27 mouse cellular contexts compared by ENCODE assay signal in the genomic region with DNA sequence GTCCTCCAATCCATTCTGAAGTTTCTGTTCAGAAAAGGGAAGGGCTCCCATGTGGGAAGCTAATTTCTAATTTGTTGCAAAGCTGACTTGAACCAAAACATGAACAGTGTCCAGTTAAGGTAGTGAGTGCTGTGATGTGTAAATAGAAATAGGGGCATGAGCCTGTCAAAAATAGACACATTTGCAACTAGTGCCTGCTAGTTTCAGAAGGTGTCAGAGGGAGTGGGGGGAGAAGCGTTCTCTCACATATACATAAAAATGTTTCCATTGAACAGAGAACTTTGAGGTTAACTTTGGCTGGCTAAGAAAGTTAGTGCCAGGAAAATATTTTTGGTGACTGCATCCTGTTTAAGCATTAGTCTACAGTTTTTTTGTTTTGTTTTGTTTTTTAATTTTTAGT.
"Had no signal": no experiment of that assay in that cellular context is flagged by ENCODE, and none has a peak within 500 bp of the region (broad histone marks: within the 10 kb centered on the region; RNA-seq: fewer than 3 reads in every experiment).

No protein-coding gene starts in this region.

- H3K9ac ChIP-seq: embryonic facial prominence, embryonic 12.5 days; embryonic facial prominence, embryonic 13.5 days; embryonic facial prominence, embryonic 15.5 days; forebrain, embryonic 12.5 days; forebrain, embryonic 13.5 days; forebrain, embryonic 15.5 days; forebrain, postnatal 0 days had no signal

- DNase-seq: cerebellum, adult 8-10 months; cerebellum, adult 9-10 months; cerebellum, adult 9-11 months; cerebellum, postnatal 10 days; cerebellum, postnatal 14 days; cerebellum, postnatal 25 days; cerebellum, postnatal 36 days; embryo, embryonic 11 days; forebrain, postnatal 0 days; gastrocnemius, adult 2 months; gastrocnemius, postnatal 10 days; gastrocnemius, postnatal 14 days; gastrocnemius, postnatal 25 days; gastrocnemius, postnatal 36 days; heart, adult 18-20 months; heart, adult 2 months had no signal

- H3K9me3 ChIP-seq: embryonic facial prominence, embryonic 10.5 days; embryonic facial prominence, embryonic 12.5 days; embryonic facial prominence, embryonic 13.5 days; embryonic facial prominence, embryonic 15.5 days; forebrain, embryonic 10.5 days; forebrain, embryonic 12.5 days; forebrain, embryonic 13.5 days; forebrain, embryonic 15.5 days had no signal

- H3K27me3 ChIP-seq: embryonic facial prominence, embryonic 12.5 days; embryonic facial prominence, embryonic 13.5 days; embryonic facial prominence, embryonic 15.5 days; forebrain, embryonic 12.5 days; forebrain, embryonic 13.5 days; forebrain, embryonic 15.5 days had no signal

- ATAC-seq: forebrain, embryonic 13.5 days; forebrain, embryonic 14.5 days; forebrain, embryonic 15.5 days; forebrain, embryonic 16.5 days; forebrain, postnatal 0 days had no signal

- H3K36me3 ChIP-seq: embryonic facial prominence, embryonic 10.5 days; embryonic facial prominence, embryonic 12.5 days; embryonic facial prominence, embryonic 13.5 days; embryonic facial prominence, embryonic 15.5 days; forebrain, embryonic 10.5 days; forebrain, embryonic 12.5 days; forebrain, embryonic 15.5 days had no signal

- H3K4me1 ChIP-seq: embryonic facial prominence, embryonic 10.5 days; embryonic facial prominence, embryonic 12.5 days; embryonic facial prominence, embryonic 13.5 days; embryonic facial prominence, embryonic 15.5 days; forebrain, embryonic 10.5 days; forebrain, embryonic 12.5 days; forebrain, embryonic 13.5 days; forebrain, embryonic 15.5 days had no signal

- H3K4me2 ChIP-seq: embryonic facial prominence, embryonic 12.5 days; embryonic facial prominence, embryonic 13.5 days; embryonic facial prominence, embryonic 15.5 days; forebrain, embryonic 12.5 days; forebrain, embryonic 13.5 days; forebrain, embryonic 15.5 days had no signal

- H3K4me3 ChIP-seq: embryonic facial prominence, embryonic 10.5 days; embryonic facial prominence, embryonic 12.5 days; embryonic facial prominence, embryonic 13.5 days; embryonic facial prominence, embryonic 15.5 days; erythroblast, embryonic 14.5 days; forebrain, embryonic 10.5 days; forebrain, embryonic 12.5 days; forebrain, embryonic 13.5 days; forebrain, embryonic 15.5 days; gastrocnemius, adult 2 months; heart, adult 2 months had no signal

- H3K27ac ChIP-seq: embryonic facial prominence, embryonic 10.5 days; embryonic facial prominence, embryonic 12.5 days; embryonic facial prominence, embryonic 13.5 days; embryonic facial prominence, embryonic 15.5 days; forebrain, embryonic 10.5 days; forebrain, embryonic 12.5 days; forebrain, embryonic 13.5 days; forebrain, embryonic 15.5 days; gastrocnemius, adult 2 months; heart, adult 2 months had no signal
